Mouse (Mus musculus) left cerebral cortex, adult 9 months (tissue): ENCODE measurements around the gene Creb3l2.

ENCODE experiments used
- DNase-seq, 2 experiments: peaks; one replicate each; pipeline ENCODE4 v3.0.0; 2022; ENCODE audit warnings: low spot score in 2 of 2

Gene Creb3l2

GRCm38 (mm10) chr6:37325906-37326602 is 115.9 kb downstream of the Creb3l2 start:
- DNase-seq: no peak

- no peak for DNase-seq
Measured at GRCm38 (mm10) chr6:37325076-37325475, 116.9 kb downstream of the Creb3l2 start.

- DNase-seq: no peak
Measured at GRCm38 (mm10) chr6:37322641-37323040, 119.3 kb downstream of the Creb3l2 start.

DNA sequence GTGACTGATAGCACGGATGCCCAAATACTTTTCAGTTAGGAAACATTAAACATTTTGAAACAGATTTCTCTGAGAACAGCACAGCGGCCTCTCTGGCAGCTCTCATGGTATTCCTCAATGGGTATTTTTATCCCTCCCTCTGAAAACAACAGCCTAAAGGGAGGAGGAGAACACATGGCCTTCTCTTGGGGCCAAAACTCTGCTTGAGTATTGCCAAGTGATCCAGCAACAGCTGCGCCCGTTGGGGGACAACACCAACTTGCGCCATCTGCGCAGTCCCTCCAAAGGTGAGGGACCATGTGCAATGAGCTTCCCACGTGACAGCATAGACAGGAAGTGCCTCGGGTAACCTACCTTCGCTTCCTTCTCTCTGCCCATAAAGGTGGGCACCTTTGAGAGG is 119.9 kb downstream of the Creb3l2 start:
- DNase-seq: peak in 1 of 2 experiments; percentile 75

DNA sequence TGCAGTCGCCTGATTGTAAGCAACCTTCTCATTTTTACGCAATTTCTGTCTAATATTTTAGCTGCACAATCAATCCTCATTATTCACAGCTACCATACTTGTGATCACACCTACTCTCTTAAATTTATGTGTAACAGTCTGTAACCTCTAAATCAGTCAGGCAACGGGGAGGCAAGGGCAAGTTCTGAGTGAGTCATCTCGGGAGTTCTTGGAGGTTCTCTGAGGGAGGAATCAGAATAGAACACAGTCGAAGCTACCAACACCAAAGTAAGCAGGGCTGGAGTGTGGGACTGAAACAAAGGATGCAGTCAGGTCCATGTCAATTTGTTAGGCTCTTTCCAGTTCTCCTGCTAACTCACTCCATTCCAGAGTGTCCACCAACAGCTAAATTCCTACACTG is 124.0 kb downstream of the Creb3l2 start:
- DNase-seq: no peak

DNA sequence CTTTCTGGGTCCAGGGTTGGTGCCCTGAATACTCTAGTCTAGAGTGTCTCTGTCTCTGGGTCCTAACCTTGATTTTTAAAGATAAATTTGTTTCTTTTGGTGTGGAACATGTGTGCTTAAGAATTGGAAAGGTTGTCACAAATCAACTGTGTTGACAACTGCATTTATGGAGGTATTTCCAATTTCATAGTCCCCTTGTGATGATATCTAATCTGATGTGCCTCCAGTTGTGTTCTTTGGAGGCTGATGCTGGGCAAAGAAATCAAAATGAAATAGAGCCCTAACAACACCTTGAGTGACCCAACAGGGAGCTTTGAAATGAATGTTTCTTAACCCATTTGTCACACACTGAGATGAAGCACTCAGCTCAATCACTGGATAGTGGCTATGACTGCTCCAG is 126.5 kb downstream of the Creb3l2 start:
- no peak for DNase-seq

GRCm38 (mm10) chr6:37310601-37311000 is 131.3 kb downstream of the Creb3l2 start:
- no peak for DNase-seq

- DNase-seq: no peak
Measured at GRCm38 (mm10) chr6:37306616-37307015, 135.3 kb downstream of the Creb3l2 start.

- DNase-seq: no peak
Measured at GRCm38 (mm10) chr6:37300492-37300891, 141.5 kb downstream of the Creb3l2 start.

- peak; percentile 79 to 87 for DNase-seq
Measured at GRCm38 (mm10) chr6:37299562-37300390, 142.2 kb downstream of the Creb3l2 start, which contains the start of gene Dgki. Dgki (minus strand) TSS chr6:37300184.

- DNase-seq: no peak
Measured at GRCm38 (mm10) chr6:37298982-37299381, 143.0 kb downstream of the Creb3l2 start.

DNA sequence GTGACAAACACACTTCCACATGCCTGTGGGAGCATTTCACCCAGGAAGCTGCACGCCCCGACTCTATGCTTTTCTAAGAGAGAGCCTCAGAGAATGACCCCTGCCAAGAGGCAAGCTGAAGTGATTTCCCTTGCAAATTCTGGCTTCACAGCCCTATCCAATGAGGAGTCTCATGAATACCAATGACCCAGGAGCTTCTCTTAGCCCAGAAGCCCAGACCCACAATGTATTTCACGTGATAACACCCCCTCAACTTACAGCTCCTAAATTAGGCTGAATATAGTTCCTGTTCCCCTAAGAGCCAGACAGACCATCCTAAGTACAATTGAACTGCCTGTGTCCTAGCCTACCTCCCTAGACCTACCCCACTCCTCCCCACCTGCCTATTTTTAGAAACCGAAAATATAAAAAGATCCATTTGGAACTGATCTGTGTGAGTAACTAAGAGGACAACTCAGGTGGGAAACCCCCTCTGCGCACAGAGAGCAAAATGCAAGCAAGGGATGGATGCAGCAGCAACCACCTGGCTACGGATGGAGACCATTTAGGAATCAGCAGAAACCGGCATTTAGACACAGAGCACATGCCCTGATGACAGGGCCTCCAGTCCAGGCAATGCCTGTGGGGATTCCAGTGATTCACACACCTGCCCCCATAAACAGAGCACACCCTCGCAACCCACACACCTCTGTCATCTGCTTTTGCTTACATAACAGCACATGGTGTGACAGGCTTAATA is 144.0 kb downstream of the Creb3l2 start:
- DNase-seq: no peak

DNA sequence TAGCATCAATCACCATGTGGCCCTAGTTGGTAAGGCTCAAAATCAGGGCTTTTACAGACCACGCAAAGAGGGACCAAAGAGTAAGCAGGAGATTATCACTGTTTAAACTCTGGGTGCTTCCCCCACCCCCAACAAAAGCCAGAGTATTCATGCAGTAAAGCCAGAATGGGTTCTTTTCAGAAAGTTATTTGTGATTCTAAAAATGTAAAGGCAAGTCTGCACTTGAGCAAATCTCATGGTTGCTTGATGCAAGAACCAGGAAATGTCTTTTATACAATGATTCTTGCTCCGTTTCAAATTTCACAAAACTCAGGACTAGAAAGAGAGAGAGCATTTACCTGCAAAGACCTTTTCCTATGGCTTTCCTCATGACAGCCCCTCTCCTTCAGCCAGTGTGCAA is 149.9 kb downstream of the Creb3l2 start:
- DNase-seq: no peak

DNA sequence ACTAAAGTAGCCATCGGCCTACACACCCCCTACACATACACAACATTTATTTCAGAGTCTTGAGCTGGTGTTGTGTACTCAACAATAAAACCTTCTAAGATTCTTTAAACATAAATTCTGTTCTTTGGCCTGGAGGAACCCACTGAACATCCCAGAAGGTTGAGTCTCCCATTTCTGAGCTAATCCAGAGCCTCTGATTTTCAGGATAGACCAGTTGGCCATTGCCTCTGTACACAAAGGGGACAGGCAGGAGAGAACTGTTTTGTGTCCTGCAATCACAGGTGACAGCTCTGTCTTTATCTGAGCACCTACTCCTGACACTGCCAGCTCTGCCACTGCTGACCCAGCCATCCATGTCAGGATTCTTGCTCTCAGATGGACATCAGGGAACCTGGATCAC is 150.8 kb downstream of the Creb3l2 start:
- no peak for DNase-seq

- no peak for DNase-seq
Measured at GRCm38 (mm10) chr6:37290691-37291090, 151.3 kb downstream of the Creb3l2 start.

DNA sequence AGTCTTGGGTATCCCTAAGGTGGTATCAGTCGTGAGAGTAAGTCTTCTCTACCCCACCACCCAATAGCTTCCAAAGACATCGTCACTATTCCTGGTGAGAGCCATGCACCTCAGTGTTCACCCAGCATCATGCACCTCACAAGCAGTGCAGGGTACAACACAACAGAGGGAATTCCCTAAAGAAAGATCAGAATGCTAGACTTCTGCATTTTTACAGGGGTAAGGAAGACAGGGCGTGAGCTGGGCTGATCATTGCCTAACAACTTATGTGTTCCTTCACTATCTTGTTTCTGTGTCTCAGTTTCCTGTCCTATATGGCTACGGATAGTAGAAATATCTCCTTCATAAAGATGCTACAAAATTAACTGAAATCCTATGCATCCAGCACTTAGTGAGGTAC is 155.8 kb downstream of the Creb3l2 start:
- DNase-seq: no peak

DNA sequence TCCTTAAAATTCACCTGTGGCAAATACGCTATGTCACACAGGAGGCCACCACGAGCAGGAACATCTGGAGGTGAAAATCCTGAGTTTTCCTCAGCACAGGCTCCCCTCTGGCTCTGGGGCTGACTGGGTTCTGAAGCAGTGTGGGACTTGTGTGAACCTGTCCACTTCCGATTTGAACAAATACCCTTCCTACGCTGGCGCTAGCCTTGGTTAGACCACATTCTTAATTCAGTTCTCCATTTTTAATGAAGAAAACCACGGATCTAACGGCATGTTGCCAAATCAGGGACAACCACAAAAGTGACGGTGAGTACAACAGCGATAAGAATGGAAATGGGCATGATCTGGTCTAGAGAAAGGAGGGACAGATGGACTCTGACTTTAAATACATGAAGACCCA is 157.1 kb downstream of the Creb3l2 start:
- DNase-seq: no peak

DNA sequence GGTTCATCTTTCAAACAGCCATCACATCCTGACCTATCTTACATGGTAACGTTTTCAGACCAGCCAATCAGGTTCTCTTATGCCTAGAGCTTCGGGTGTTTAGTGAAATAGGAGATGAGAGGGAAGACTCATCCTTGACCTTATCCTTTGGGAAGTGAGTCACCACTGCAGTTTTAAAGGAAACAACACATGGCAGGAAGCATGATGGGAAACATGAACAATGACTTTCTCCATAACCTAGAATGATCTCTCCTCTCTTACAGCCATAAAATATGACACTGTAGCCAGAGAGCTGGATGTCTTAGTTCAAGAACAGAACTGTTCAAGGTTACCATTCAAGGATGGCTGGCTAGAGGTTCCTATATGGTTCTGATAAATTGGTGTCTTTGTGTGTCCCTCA is 158.6 kb downstream of the Creb3l2 start:
- no peak for DNase-seq

- no peak for DNase-seq
Measured at GRCm38 (mm10) chr6:37282659-37283058, 159.3 kb downstream of the Creb3l2 start.
